Mouse (Mus musculus): ENCODE data around the gene Bsnd. TPM values are rescaled to one million over a fixed set of nuclear protein-coding genes. Genes with fewer than 3 reads are reported as not detected.

Gene Bsnd
- polyA plus RNA-seq, 1 experiment from 2014 or later = not detected

DNA sequence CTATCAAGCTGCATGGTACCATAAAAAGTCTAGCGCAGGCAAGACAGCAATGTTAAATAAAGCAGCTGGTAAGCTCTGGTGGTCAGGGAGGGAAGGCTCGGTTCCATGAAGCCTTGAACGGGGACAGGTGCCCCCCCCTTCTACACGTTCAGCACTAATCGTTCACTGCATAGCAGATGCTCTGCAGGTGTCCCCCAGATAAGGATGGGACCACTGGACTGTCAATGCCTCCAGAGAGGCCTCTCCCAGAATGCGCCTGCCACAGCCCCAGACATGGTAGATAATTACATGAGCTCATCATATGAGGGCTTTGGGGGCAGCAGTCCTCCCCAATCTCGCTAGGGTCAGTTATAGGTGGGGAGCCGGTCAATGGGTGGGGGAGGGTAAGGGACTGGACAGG is 42.8 kb downstream of the Bsnd start:
- no peak overlapping the region for H3K4me3 ChIP-seq (replicated peaks; ENCODE audit: low read depth, low read length)
- H3K9ac ChIP-seq (replicated peaks; ENCODE audit: low read length) = no peak overlapping the region
- H3K4me2 ChIP-seq (ENCODE audit: low read length) = no peak overlapping the region
- no peaks in the 10 kb centered on the region for H3K36me3 ChIP-seq (ENCODE audit: control insufficient read depth, insufficient read depth, low read length)
- no peaks in the 10 kb centered on the region for H3K27me3 ChIP-seq (ENCODE audit: control insufficient read depth, insufficient read depth, low read length)
- DNase-seq (no peak), ATAC-seq (ENCODE audit: low FRiP score, low TSS enrichment) (no peak)
- 93% methylated on average over 8 of the region's 8 CpGs for WGBS
- no peak overlapping the region for H3K27ac ChIP-seq (replicated peaks; ENCODE audit: low read depth, low read length)
- H3K4me1 ChIP-seq (ENCODE audit: control insufficient read depth, insufficient read depth, low read length) = no peaks in the 10 kb centered on the region
- no peaks in the 10 kb centered on the region for H3K9me3 ChIP-seq (ENCODE audit: control insufficient read depth, low read length)

DNA sequence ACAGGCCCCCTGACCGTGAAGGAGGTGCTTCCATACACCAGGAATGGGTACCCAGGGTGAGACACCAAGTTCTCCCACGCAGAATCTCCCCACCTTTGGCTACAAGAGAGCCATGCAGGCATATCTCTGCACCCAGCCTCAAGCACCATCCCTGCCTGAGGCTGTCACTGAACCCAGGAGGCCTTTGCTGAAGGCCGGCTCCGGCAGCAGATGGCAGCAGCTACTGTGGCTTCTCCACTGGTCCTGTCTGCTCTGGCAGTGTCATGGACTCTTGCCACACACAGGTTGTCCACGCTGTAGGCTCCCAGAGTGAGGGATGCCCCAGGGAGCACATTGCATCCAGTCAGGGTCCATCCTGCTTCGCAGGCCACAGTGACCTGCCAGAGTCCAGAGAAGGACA is 48.9 kb downstream of the Bsnd start:
- Histone ChIP-seq H3K36me3 (ENCODE audit: control insufficient read depth, insufficient read depth, low read length) (peaks cover 49% of the 10 kb centered on the region), H3K27me3 (ENCODE audit: control insufficient read depth, insufficient read depth, low read length) (no peaks in the 10 kb centered on the region), H3K9ac (replicated peaks; ENCODE audit: low read length) (no peak overlapping the region), H3K27ac (replicated peaks; ENCODE audit: low read depth, low read length) (no peak overlapping the region), H3K9me3 (ENCODE audit: control insufficient read depth, low read length) (no peaks in the 10 kb centered on the region), H3K4me1 (ENCODE audit: control insufficient read depth, insufficient read depth, low read length) (no peaks in the 10 kb centered on the region), H3K4me2 (ENCODE audit: low read length) (no peak overlapping the region), H3K4me3 (replicated peaks; ENCODE audit: low read depth, low read length) (no peak overlapping the region)
- 86% methylated on average over 6 of the region's 6 CpGs for WGBS
- DNase-seq = no peak
- no peak for ATAC-seq (ENCODE audit: low FRiP score, low TSS enrichment)

DNA sequence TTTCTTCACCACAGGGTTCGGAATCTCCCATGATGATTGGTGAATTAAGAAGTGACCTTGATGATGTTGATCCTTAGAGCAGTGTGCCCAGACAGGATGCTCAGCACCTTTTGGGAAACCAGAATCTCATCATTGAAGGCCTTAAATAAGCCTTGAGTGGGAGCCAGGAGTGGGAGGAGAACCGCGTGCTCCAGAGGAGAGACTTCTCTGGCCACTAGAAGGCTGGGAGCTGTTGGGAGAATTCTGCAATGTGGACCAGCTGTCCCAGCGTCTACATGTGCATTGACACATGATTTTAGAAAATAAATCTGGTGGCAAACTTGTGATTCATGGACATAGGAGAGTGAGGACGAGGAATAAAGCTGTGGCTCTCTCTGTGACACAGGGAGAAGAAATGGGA is 53.3 kb downstream of the Bsnd start:
- Histone ChIP-seq H3K27ac (replicated peaks; ENCODE audit: low read depth, low read length) (no peak overlapping the region), H3K9me3 (ENCODE audit: control insufficient read depth, low read length) (no peaks in the 10 kb centered on the region), H3K36me3 (ENCODE audit: control insufficient read depth, insufficient read depth, low read length) (peaks cover 88% of the 10 kb centered on the region), H3K4me3 (replicated peaks; ENCODE audit: low read depth, low read length) (no peak overlapping the region), H3K27me3 (ENCODE audit: control insufficient read depth, insufficient read depth, low read length) (no peaks in the 10 kb centered on the region), H3K4me2 (ENCODE audit: low read length) (no peak overlapping the region), H3K4me1 (ENCODE audit: control insufficient read depth, insufficient read depth, low read length) (no peaks in the 10 kb centered on the region), H3K9ac (replicated peaks; ENCODE audit: low read length) (no peak overlapping the region)
- ATAC-seq (ENCODE audit: low FRiP score, low TSS enrichment) (no peak), DNase-seq (no peak)
- WGBS = 93% methylated on average over 5 of the region's 5 CpGs

DNA sequence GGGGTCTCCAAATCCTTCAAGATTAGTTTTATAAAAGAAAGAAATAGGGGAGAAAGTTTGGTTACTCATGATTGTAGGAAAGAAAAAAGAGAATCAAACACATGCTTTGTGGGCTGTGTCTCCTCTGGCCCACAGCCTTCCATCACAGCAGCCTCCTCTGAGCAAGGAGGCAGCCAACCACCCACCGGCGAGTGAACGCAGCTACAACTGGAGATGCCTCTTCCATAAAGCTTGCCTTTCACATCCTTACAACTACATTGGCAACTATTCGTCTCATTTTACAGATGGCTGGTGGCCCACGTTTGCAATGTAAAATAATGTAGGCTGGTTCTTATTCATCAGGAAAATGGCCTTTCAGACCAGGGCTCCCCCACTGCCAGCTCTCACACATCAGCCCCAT is 54.9 kb downstream of the Bsnd start:
- Histone ChIP-seq H3K4me1 (ENCODE audit: control insufficient read depth, insufficient read depth, low read length) (no peaks in the 10 kb centered on the region), H3K27me3 (ENCODE audit: control insufficient read depth, insufficient read depth, low read length) (no peaks in the 10 kb centered on the region), H3K4me3 (replicated peaks; ENCODE audit: low read depth, low read length) (no peak overlapping the region), H3K9me3 (ENCODE audit: control insufficient read depth, low read length) (no peaks in the 10 kb centered on the region), H3K4me2 (ENCODE audit: low read length) (no peak overlapping the region), H3K27ac (replicated peaks; ENCODE audit: low read depth, low read length) (no peak overlapping the region), H3K36me3 (ENCODE audit: control insufficient read depth, insufficient read depth, low read length) (peaks cover 86% of the 10 kb centered on the region), H3K9ac (replicated peaks; ENCODE audit: low read length) (no peak overlapping the region)
- ATAC-seq (ENCODE audit: low FRiP score, low TSS enrichment) (no peak), DNase-seq (no peak)
- 98% methylated on average over 5 of the region's 5 CpGs for WGBS

DNA sequence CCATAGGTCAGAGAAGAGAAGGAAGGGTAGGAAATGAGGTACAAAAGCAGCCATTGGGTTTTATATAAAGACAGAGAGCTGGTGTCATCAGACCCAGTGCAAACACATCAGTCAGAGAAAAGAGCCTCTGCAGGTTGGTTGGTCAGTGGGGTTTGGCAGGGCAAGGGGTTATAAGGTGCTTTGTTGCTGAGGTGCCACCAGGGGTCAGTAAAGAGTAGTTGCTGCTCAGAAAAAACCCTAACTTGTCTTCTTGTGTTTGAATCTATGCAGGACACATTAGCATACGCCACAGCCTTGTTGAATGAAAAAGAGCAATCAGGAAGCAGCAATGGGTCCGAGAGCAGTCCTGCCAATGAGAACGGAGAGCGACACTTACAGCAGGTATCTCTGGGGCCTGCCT is 55.6 kb downstream of the Bsnd start:
- H3K4me3 ChIP-seq (replicated peaks; ENCODE audit: low read depth, low read length) = no peak overlapping the region
- WGBS = 61% methylated on average over 4 of the region's 4 CpGs
- no peaks in the 10 kb centered on the region for H3K27me3 ChIP-seq (ENCODE audit: control insufficient read depth, insufficient read depth, low read length)
- H3K4me2 ChIP-seq (ENCODE audit: low read length) = no peak overlapping the region
- peaks cover 87% of the 10 kb centered on the region for H3K36me3 ChIP-seq (ENCODE audit: control insufficient read depth, insufficient read depth, low read length)
- H3K4me1 ChIP-seq (ENCODE audit: control insufficient read depth, insufficient read depth, low read length) = no peaks in the 10 kb centered on the region
- H3K9ac ChIP-seq (replicated peaks; ENCODE audit: low read length) = no peak overlapping the region
- H3K9me3 ChIP-seq (ENCODE audit: control insufficient read depth, low read length) = no peaks in the 10 kb centered on the region
- ATAC-seq (ENCODE audit: low FRiP score, low TSS enrichment) (no peak), DNase-seq (peak; percentile 71)
- H3K27ac ChIP-seq (replicated peaks; ENCODE audit: low read depth, low read length) = no peak overlapping the region

DNA sequence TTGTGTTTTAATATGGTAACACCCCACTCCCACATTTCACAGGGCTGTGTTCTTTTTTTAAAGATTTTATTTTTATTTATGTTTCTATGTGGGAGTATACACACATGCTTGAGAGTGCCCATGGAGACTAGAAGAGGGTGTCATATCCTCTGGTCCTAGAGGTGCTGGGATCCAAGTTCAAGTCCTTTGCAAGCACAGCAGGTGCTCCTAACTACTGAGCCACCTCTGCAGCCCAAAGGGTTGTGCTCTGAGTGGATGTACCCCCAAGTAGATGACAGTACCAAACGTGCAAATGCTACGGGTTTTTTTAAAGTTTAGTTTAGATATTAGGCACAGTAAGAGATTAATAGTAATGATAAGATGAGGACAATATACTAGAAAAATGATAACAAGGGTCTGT is 56.7 kb downstream of the Bsnd start:
- Histone ChIP-seq H3K4me1 (ENCODE audit: control insufficient read depth, insufficient read depth, low read length) (no peaks in the 10 kb centered on the region), H3K4me3 (replicated peaks; ENCODE audit: low read depth, low read length) (no peak overlapping the region), H3K27ac (replicated peaks; ENCODE audit: low read depth, low read length) (no peak overlapping the region), H3K4me2 (ENCODE audit: low read length) (no peak overlapping the region), H3K27me3 (ENCODE audit: control insufficient read depth, insufficient read depth, low read length) (no peaks in the 10 kb centered on the region), H3K9me3 (ENCODE audit: control insufficient read depth, low read length) (no peaks in the 10 kb centered on the region), H3K9ac (replicated peaks; ENCODE audit: low read length) (no peak overlapping the region), H3K36me3 (ENCODE audit: control insufficient read depth, insufficient read depth, low read length) (peaks cover 87% of the 10 kb centered on the region)
- ATAC-seq (ENCODE audit: low FRiP score, low TSS enrichment) (no peak), DNase-seq (no peak)
- WGBS = 94% methylated on average over 2 of the region's 2 CpGs

Other genes with a start within 250 kb of the Bsnd start
- 12.6 and 13.9 TPM in 2 replicates for gene Usp24, start 176.1 kb downstream of the Bsnd start, polyA plus RNA-seq (2014; fragmentation: Nextera tagmentation; extraction: Ambion mirVana)
- 4.1 and 4.4 TPM in 2 replicates for gene Pcsk9, start 28.0 kb downstream of the Bsnd start, polyA plus RNA-seq (2014; fragmentation: Nextera tagmentation; extraction: Ambion mirVana)
- 18.2 and 20.9 TPM in 2 replicates for gene Dhcr24, start 68.8 kb upstream of the Bsnd start, polyA plus RNA-seq (2014; fragmentation: Nextera tagmentation; extraction: Ambion mirVana)
- not detected in 2 replicates for gene Lexm, start 125.0 kb upstream of the Bsnd start, polyA plus RNA-seq (2014; fragmentation: Nextera tagmentation; extraction: Ambion mirVana)
- 3.3 and 3.5 TPM in 2 replicates for gene Ttc22, start 130.1 kb upstream of the Bsnd start, polyA plus RNA-seq (2014; fragmentation: Nextera tagmentation; extraction: Ambion mirVana)
- gene Pars2, start 158.8 kb upstream of the Bsnd start, polyA plus RNA-seq (2014; fragmentation: Nextera tagmentation; extraction: Ambion mirVana) = 7.8 and 8.8 TPM in 2 replicates
- gene Ttc4, start 186.7 kb upstream of the Bsnd start, polyA plus RNA-seq (2014; fragmentation: Nextera tagmentation; extraction: Ambion mirVana) = 104 and 121 TPM in 2 replicates
- gene Mroh7, start 238.6 kb upstream of the Bsnd start, polyA plus RNA-seq (2014; fragmentation: Nextera tagmentation; extraction: Ambion mirVana) = 0.26 and 0.43 TPM in 2 replicates
- gene Fam151a, start 241.6 kb upstream of the Bsnd start, polyA plus RNA-seq (2014; fragmentation: Nextera tagmentation; extraction: Ambion mirVana) = not detected in 2 replicates